Mouse (Mus musculus) heart, postnatal 4 days (tissue): ENCODE results near the gene Coq7. TPM values are rescaled to one million over a fixed set of nuclear protein-coding genes. Genes with fewer than 3 reads are reported as not detected.

Experiments used
- DNase-seq: peaks from one replicate; pipeline ENCODE4 v3.0.0; 2021
- total RNA-seq, 2 experiments: library from RNA; stranded (reverse); gene quantifications; 2 replicates each; pipeline ENCODE4 v1.2.3; 2021

Gene Coq7
- total RNA-seq, 2 experiments from 2014 or later = 99.7 to 112 TPM

- no peak for DNase-seq
Observed at GRCm38 (mm10) chr7:118494892-118495579, 38.1 kb downstream of the Coq7 start.

- DNase-seq = no peak
Observed at GRCm38 (mm10) chr7:118493892-118494291, 39.3 kb downstream of the Coq7 start.

- DNase-seq = peak; percentile 87
Observed at GRCm38 (mm10) chr7:118491431-118492147, 41.6 kb downstream of the Coq7 start, which contains the start of gene Itpripl2. Gene Itpripl2, minus strand, starts transcription at chr7:118491975.

- peak; percentile 53 for DNase-seq
Observed at GRCm38 (mm10) chr7:118490666-118491430, 42.3 kb downstream of the Coq7 start.

- peak; percentile 46 for DNase-seq
Observed at GRCm38 (mm10) chr7:118489706-118490665, 43.2 kb downstream of the Coq7 start.

- no peak for DNase-seq
Observed at GRCm38 (mm10) chr7:118488060-118488664, 45.0 kb downstream of the Coq7 start.

- no peak for DNase-seq
Observed at GRCm38 (mm10) chr7:118486917-118487316, 46.2 kb downstream of the Coq7 start.

GRCm38 (mm10) chr7:118483996-118484395, 49.2 kb downstream of the Coq7 start:
- DNase-seq = no peak

GRCm38 (mm10) chr7:118482001-118482400, 51.2 kb downstream of the Coq7 start:
- DNase-seq = no peak

GRCm38 (mm10) chr7:118481047-118481810, 51.9 kb downstream of the Coq7 start:
- DNase-seq = no peak

- no peak for DNase-seq
Observed at GRCm38 (mm10) chr7:118480160-118480709, 52.9 kb downstream of the Coq7 start.

- peak; percentile 74 for DNase-seq
Observed at GRCm38 (mm10) chr7:118478835-118479312, 54.3 kb downstream of the Coq7 start.

GRCm38 (mm10) chr7:118476428-118476827, 56.7 kb downstream of the Coq7 start:
- no peak for DNase-seq

GRCm38 (mm10) chr7:118475008-118475705, 58.0 kb downstream of the Coq7 start:
- peak; percentile 88 for DNase-seq

GRCm38 (mm10) chr7:118472886-118473285, 60.3 kb downstream of the Coq7 start:
- DNase-seq = no peak

GRCm38 (mm10) chr7:118468060-118468459, 65.1 kb downstream of the Coq7 start:
- no peak for DNase-seq

GRCm38 (mm10) chr7:118464432-118464831, 68.7 kb downstream of the Coq7 start:
- DNase-seq = no peak

GRCm38 (mm10) chr7:118462818-118463762, 70.1 kb downstream of the Coq7 start:
- DNase-seq = no peak
